Mouse (Mus musculus) effector memory CD4-positive, alpha-beta T cell, adult 7 months (primary cell): ENCODE data around the gene Baiap2l1. TPM values are rescaled to one million over a fixed set of nuclear protein-coding genes. Genes with fewer than 3 reads are reported as not detected.

Source experiments
- polyA plus RNA-seq: library from polyadenylated mRNA; unstranded; fragments of 100-300 nt; shearing (Covaris generic); gene quantifications from one replicate; pipeline ENCODE4 v1.2.1, GENCODE M21; 2017

Baiap2l1 gene
- 0.50 TPM for polyA plus RNA-seq

DNA sequence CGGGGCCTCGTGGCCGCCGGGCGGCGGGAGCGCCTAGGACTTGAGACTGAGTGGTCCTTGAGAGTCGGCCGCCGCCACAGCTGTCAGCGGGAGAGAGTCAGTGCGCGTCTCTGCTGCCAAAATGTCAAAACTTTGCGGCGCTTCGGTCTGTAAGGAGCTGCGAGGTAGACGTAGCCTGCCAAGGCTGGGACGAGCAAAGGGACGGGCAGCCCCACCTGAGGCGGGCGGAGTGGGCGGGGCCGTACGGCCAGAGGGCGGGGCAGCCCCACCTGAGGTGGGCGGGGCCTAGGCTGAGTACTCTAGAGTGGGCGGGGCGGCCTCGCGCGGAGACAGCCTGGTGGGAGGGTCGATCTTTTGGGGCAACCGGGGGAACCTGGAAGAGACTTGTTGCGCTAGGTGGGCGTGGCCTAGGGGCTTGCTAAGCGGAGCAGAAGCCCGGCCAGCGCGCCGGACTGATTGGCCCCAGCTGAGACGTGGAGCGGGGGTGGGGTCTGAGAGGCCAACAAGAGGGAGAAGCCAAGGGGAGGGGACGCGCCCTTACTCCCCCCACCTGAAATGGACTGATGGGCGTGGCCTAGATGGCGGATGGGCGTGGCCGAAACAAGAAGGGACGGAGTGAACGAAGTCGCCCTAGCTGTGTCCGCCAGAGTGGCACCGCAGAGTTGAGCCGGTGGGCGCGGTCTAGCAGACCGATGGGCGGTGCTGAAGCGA is at the start of gene Baiap2l1:
Baiap2l1 (minus strand) TSS at position 232 of the 711 bp plus-strand sequence.

DNA sequence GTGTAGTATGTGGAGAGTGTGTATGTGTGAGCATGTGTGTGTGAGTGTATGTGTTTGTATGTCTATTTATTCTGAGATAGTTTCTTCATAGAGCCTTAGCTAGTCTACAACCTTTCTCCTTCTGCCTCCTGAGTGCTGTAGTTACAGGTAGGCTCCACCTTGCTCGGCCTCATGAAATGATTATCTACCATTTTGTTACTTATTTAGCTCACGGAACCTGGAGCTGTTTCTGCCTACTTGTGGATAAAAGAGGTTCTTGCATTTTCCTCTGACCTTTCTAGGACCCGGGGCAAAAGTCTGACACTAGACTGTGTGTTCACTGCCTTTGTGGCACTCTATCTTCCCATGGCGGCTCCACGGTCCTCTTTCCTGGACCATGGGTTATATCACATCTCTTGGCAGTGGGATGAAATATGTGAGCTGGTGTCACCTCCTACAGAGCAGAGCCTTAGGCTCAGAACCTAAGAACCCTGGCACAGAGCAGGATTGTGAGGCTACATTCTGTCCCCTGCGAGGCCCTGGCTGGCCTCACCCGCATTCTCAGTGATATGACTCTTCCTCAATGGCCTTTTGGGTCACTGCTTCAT is 113.9 kb downstream of the Baiap2l1 start, which contains the start of gene Bri3:
Bri3 (plus strand) TSS at position 537 of the 587 bp plus-strand sequence.

DNA sequence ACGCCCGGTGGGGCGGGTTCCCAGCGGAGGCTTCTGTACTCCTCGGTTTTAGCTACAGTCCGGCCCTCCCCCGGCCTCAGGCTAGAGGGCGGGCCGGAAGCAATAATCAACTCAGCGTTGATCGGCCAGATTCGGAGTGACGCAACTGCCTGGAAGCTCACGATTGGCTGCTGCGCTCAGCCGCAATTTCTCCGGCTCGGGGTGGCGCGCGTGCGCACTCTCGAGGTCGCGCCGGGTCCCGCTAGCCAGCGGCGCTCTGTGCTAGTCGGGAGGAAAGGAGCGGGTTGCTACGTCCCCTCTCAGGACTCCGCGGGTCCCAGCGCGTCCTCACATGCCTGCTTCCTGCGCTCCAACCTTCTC is 134.4 kb downstream of the Baiap2l1 start, which contains the start of gene Tecpr1:
Tecpr1 (minus strand) TSS at position 113 of the 360 bp plus-strand sequence.

Other genes with a start within 250 kb of the Baiap2l1 start
- gene Bhlha15, start 167.8 kb downstream of the Baiap2l1 start, polyA plus RNA-seq, result not detected
- 166 TPM for gene Tecpr1, start 134.5 kb downstream of the Baiap2l1 start, polyA plus RNA-seq
- 4.2 TPM for gene Bri3, start 113.7 kb downstream of the Baiap2l1 start, polyA plus RNA-seq
- gene Nptx2, start 187.8 kb upstream of the Baiap2l1 start, polyA plus RNA-seq, result not detected